Mouse (Mus musculus): ENCODE measurements around the gene Ccdc107.

DNA sequence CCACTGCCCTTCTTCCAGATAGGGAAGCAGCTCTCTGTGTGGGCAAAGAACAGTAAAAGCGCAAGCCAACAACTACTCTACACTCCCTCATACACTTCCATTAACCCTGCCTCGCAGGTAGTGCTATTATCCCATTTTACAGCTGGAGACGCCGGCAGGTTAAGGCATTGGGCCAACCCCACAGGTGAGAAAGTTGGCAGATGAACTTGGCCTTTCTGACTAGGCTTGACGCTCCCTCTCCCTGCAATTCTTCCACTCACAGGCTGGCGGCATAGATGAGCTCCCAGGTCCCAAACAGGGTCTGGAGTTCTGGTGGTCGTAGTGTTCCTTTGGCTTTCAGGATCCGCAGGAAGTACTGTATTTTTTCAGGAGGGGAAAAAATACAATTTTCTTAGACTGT is 6.3 kb downstream of the Ccdc107 start:
- no peak for TF ChIP-seq CTCF (IDR thresholded peaks at IDR 0.05; ENCODE audit: borderline replicate concordance, control insufficient read depth, extremely low read depth, insufficient read depth, low read length, poor library complexity)
- no peak for TF ChIP-seq POLR2A (IDR thresholded peaks at IDR 0.05; ENCODE audit: control insufficient read depth, extremely low read depth, insufficient read depth, low read length, poor library complexity)
